Mouse (Mus musculus) hindbrain, embryonic 16.5 days (tissue): ENCODE data around the gene Lamtor1. TPM values are rescaled to one million over a fixed set of nuclear protein-coding genes. Genes with fewer than 3 reads are reported as not detected.

ENCODE experiments used
- ATAC-seq: fragments of 200-750 bp; cut with Nextera tagmentation; 2 replicates; pipeline ENCODE4 v1.8.0; 2017; ENCODE audit warnings: moderate TSS enrichment, moderate library complexity
- H3K27ac ChIP-seq: fragments of 300-500 bp; sonication (generic); 2 replicates; pipeline ENCODE4 v1.5.1; 2014; ENCODE audit warnings: low read depth, mild to moderate bottlenecking, control low read depth, low read length, moderate library complexity
- H3K27me3 ChIP-seq: fragments of 300-500 bp; sonication (generic); replicated peaks from 2 replicates; pipeline ENCODE4 v1.6.1; 2014; ENCODE audit warnings: low read length; ENCODE audit not compliant: control insufficient read depth, insufficient read depth
- H3K36me3 ChIP-seq: fragments of 300-500 bp; sonication (generic); 2 replicates; pipeline ENCODE4 v1.6.1; 2014; ENCODE audit warnings: mild to moderate bottlenecking, low read length, moderate library complexity, mixed read lengths; ENCODE audit not compliant: control insufficient read depth, insufficient read depth
- H3K4me1 ChIP-seq: fragments of 300-500 bp; sonication (generic); 2 replicates; pipeline ENCODE4 v1.6.1; 2014; ENCODE audit warnings: low read depth, low read length; ENCODE audit not compliant: control insufficient read depth, insufficient read depth
- H3K4me2 ChIP-seq: fragments of 300-500 bp; sonication (generic); 2 replicates; pipeline ENCODE4 v1.6.1; 2014; ENCODE audit warnings: mild to moderate bottlenecking, low read length, control low read depth, moderate library complexity
- H3K4me3 ChIP-seq: fragments of 300-500 bp; sonication (generic); 2 replicates; pipeline ENCODE4 v1.5.1; 2014; ENCODE audit warnings: mild to moderate bottlenecking, low read length, control low read depth, moderate library complexity
- H3K9ac ChIP-seq: fragments of 300-500 bp; sonication (generic); 2 replicates; pipeline ENCODE4 v1.6.1; 2014; ENCODE audit warnings: low read depth, mild to moderate bottlenecking, control low read depth, low read length, moderate library complexity
- H3K9me3 ChIP-seq: fragments of 300-500 bp; sonication (generic); 2 replicates; pipeline ENCODE4 v1.6.1; 2014; ENCODE audit warnings: mild to moderate bottlenecking, low read length, moderate library complexity; ENCODE audit not compliant: control insufficient read depth
- WGBS: fragments of 180-500 bp; shearing (Covaris S2); extraction: QIAGEN DNeasy Blood & Tissue Kit; methylation state at CpG from one replicate; pipeline ENCODE4 v1.1.7; 2014; 5-methylcytosine and 5-hydroxymethylcytosine counted together
- polyA plus RNA-seq: library from polyadenylated mRNA; unstranded; fragments of >200 nt; fragmentation: Nextera tagmentation; extraction: Ambion mirVana; gene quantifications from 2 replicates; pipeline ENCODE4 v1.2.1, GENCODE M21; 2015

The Lamtor1 gene
- polyA plus RNA-seq, 1 experiment from 2014 or later, result 164 TPM

DNA sequence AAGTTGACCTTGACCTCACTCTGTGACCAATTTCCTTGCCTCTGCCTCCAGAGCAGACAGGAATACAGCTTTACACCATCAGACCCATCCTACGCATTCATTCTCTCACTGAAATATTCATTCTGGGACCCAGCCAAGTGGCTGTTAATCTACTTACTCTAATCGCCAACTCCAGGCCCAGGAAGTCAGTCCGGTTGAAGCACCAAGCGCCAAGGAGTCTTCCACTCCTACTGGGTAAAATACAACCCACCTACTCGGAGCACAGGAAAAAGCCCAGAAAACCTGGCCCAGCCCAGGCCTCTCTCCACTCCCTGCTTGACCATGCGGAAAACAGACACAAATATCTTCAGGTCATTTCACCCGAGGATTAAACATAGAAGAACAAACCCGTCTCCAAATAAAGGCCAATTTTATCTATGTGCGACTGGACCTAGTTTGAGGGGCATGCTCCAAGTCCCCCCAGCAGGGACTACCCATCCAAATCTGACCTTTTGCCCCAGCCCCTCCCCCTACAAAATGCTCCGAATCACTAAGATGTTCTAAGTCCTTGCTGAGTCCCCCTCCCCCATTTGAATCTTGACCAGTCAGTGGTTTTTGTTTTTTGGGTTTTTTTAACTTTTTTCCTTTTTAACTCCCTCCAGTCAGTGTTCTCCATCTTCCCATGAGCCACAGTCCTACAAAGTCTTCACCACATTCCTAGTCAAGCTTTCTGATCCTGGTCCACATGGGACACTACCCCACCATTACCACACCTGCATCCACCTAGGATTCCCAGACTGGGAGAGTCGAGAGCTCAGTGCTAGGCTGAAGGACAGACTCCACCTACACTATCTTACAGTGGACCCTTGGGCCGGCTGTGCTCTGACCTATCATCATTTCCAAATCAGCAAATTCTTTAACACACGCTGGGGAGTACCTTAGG is 37.2 kb upstream of the Lamtor1 start:
- no peak overlapping the region for H3K4me2 ChIP-seq
- no peaks in the 10 kb centered on the region for H3K27me3 ChIP-seq
- WGBS, result 46% methylated on average over 13 of the region's 13 CpGs
- H3K4me3 ChIP-seq, result no peak overlapping the region
- no peak overlapping the region for H3K27ac ChIP-seq
- no peak overlapping the region for H3K9ac ChIP-seq
- ATAC-seq, result no peak; the same call in 1 of the 2 replicates
- no peaks in the 10 kb centered on the region for H3K9me3 ChIP-seq
- H3K36me3 ChIP-seq, result no peaks in the 10 kb centered on the region
- H3K4me1 ChIP-seq, result no peaks in the 10 kb centered on the region

GRCm38 (mm10) chr7:101869163-101869500 is 36.6 kb upstream of the Lamtor1 start:
- no peaks in the 10 kb centered on the region for H3K4me1 ChIP-seq
- H3K36me3 ChIP-seq, result no peaks in the 10 kb centered on the region
- H3K9ac ChIP-seq, result no peak overlapping the region
- 44% methylated on average over 7 of the region's 7 CpGs for WGBS
- H3K27ac ChIP-seq, result no peak overlapping the region
- no peak overlapping the region for H3K4me3 ChIP-seq
- H3K4me2 ChIP-seq, result no peak overlapping the region
- H3K27me3 ChIP-seq, result no peaks in the 10 kb centered on the region
- ATAC-seq, result no peak
- no peaks in the 10 kb centered on the region for H3K9me3 ChIP-seq

GRCm38 (mm10) chr7:101870629-101871028 is 35.1 kb upstream of the Lamtor1 start, which contains the start of gene Folr1:
Gene Folr1 (minus strand): TSS chr7:101870788.
- ATAC-seq, result no peak
- no peak within 1 kb of the TSS for H3K9ac ChIP-seq
- 61% methylated on average over 2 of the region's 2 CpGs for WGBS

GRCm38 (mm10) chr7:101871296-101871695 is 34.4 kb upstream of the Lamtor1 start:
- 80% methylated on average over 3 of the region's 3 CpGs for WGBS

More at GRCm38 (mm10) chr7:101870629-101871028, 35.1 kb upstream of the Lamtor1 start, which contains the start of gene Folr1:
- H3K27ac ChIP-seq, result no peak within 1 kb of the TSS
- no peaks in the 10 kb centered on the region for H3K4me1 ChIP-seq
- no peak within 1 kb of the TSS for H3K4me2 ChIP-seq
- no peaks in the 10 kb centered on the region for H3K27me3 ChIP-seq
- no peak within 1 kb of the TSS for H3K4me3 ChIP-seq
- no peaks in the 10 kb centered on the region for H3K9me3 ChIP-seq
- no peaks in the 10 kb centered on the region for H3K36me3 ChIP-seq

DNA sequence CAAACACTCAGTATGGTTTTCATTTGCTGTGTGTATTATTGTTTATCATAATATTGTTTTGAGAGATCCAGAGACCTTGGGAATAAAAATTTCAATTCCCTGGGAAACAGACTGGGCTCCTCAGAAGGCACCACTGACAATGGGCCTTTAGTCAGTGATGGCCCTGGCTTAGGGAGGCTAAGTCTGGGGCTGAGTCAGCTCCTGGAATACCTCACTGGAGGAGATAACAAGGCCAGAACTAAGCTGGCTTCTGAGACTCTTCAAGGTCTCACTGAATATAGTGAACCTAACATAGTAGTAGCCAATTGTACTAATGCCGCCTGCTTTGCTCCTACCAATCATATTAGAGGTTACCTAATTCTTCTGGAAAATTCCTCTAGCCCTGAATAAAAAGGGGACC is 29.7 kb upstream of the Lamtor1 start:
- Histone ChIP-seq H3K36me3 (no peaks in the 10 kb centered on the region), H3K9me3 (no peaks in the 10 kb centered on the region), H3K4me2 (no peak overlapping the region), H3K4me3 (no peak overlapping the region), H3K27ac (no peak overlapping the region), H3K4me1 (no peaks in the 10 kb centered on the region), H3K27me3 (no peaks in the 10 kb centered on the region), H3K9ac (no peak overlapping the region)
- 92% methylated on average over 1 of the region's 1 CpGs for WGBS
- no peak for ATAC-seq

More at GRCm38 (mm10) chr7:101871296-101871695, 34.4 kb upstream of the Lamtor1 start:
- no peaks in the 10 kb centered on the region for H3K4me1 ChIP-seq
- no peak overlapping the region for H3K4me3 ChIP-seq
- H3K27ac ChIP-seq, result no peak overlapping the region
- no peak overlapping the region for H3K4me2 ChIP-seq
- no peak overlapping the region for H3K9ac ChIP-seq
- no peaks in the 10 kb centered on the region for H3K9me3 ChIP-seq
- no peaks in the 10 kb centered on the region for H3K27me3 ChIP-seq
- no peaks in the 10 kb centered on the region for H3K36me3 ChIP-seq
- no peak for ATAC-seq

- no peaks in the 10 kb centered on the region for H3K4me1 ChIP-seq
- no peak overlapping the region for H3K4me2 ChIP-seq
- H3K36me3 ChIP-seq, result no peaks in the 10 kb centered on the region
- H3K9me3 ChIP-seq, result no peaks in the 10 kb centered on the region
- no peak overlapping the region for H3K4me3 ChIP-seq
- H3K9ac ChIP-seq, result no peak overlapping the region
- no peaks in the 10 kb centered on the region for H3K27me3 ChIP-seq
- H3K27ac ChIP-seq, result no peak overlapping the region
- WGBS, result 83% methylated on average over 4 of the region's 4 CpGs
- ATAC-seq, result no peak
These were observed 24.8 kb upstream of the Lamtor1 start for GRCm38 (mm10) chr7:101880855-101881254.

DNA sequence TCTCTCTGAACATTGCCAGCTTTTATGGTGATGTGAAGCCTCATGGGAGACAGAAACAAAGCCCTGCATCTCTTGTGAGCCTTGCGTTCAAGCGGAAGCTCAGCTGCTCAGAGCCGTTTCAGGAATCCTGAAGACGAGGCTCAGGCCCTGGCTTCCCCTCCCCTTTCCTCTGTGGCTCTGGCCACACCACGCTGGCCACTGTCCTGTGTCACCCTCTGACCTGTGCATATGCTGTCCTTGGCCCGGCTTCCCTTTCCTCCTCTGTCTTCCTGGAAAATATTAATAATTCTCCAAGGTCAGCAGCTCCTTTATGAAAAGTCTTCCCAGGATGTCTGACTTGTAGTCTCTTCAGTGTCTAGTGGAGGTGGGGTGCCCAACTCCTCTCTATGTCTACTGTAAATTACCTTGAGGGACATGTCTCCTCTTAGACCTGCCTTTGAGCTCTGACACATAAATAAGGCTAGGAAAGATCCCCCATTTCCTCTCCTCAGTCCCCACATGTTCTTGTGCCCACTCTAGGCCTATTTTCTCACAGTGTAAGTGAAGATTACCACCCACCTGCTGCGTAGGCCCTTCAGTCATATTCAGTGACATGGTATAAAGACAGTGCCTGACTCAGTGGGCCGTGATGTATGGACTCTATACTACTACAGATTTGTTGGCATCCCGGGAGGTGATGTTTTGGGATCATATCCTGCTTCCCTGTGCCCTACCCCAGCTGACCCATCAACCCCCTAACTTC is 23.1 kb upstream of the Lamtor1 start:
- Histone ChIP-seq H3K9ac (no peak overlapping the region), H3K9me3 (no peaks in the 10 kb centered on the region), H3K4me3 (no peak overlapping the region), H3K27ac (no peak overlapping the region), H3K27me3 (no peaks in the 10 kb centered on the region), H3K4me1 (no peaks in the 10 kb centered on the region), H3K36me3 (no peaks in the 10 kb centered on the region), H3K4me2 (no peak overlapping the region)
- no peak for ATAC-seq
- 59% methylated on average over 9 of the region's 9 CpGs for WGBS

DNA sequence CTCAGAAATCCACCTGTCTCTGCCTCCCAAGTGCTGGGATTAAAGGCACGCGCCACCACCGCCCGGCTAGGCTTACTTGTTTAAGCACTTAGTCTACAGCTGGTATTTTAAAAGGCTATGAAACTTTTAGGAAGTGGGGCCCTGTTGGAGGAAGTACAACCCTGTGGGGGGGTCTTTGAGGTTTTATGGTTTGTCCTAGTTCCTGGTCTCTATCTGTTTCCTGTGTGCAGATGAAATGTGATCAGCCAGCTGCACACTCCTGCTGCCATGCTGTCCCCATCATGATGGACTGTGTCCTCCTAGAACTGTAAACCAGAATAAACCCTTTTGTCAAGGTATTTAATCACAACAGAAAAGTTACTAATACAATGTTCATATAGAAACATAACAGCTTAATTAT is 21.5 kb upstream of the Lamtor1 start:
- WGBS, result 93% methylated on average over 4 of the region's 4 CpGs
- H3K36me3 ChIP-seq, result no peaks in the 10 kb centered on the region
- no peaks in the 10 kb centered on the region for H3K4me1 ChIP-seq
- no peaks in the 10 kb centered on the region for H3K9me3 ChIP-seq
- ATAC-seq, result no peak
- H3K4me3 ChIP-seq, result no peak overlapping the region
- H3K4me2 ChIP-seq, result no peak overlapping the region
- H3K9ac ChIP-seq, result no peak overlapping the region
- no peak overlapping the region for H3K27ac ChIP-seq
- no peaks in the 10 kb centered on the region for H3K27me3 ChIP-seq

- no peak for ATAC-seq
- Histone ChIP-seq H3K27me3 (no peaks in the 10 kb centered on the region), H3K4me1 (no peaks in the 10 kb centered on the region), H3K36me3 (no peaks in the 10 kb centered on the region), H3K9me3 (no peaks in the 10 kb centered on the region), H3K27ac (no peak overlapping the region), H3K4me3 (no peak overlapping the region), H3K9ac (no peak overlapping the region), H3K4me2 (no peak overlapping the region)
- 90% methylated on average over 6 of the region's 6 CpGs for WGBS
These were observed 19.4 kb upstream of the Lamtor1 start for GRCm38 (mm10) chr7:101886274-101886673.
